Mouse (Mus musculus) mouse embryonic stem cell (cell line): ENCODE data around the gene Fmnl1.

Experiments
- in situ Hi-C, 2 experiments: fragments of 300-500 bp; cut with MboI; formaldehyde crosslinking; loops; 1 replicate in 1 of 2; 3 replicates in 1 of 2; pipeline ENCODE4 v1.14.3; 2019 to 2020; ENCODE audit warnings: low sequenced_read_pairs in 2 of 2, low pct_unique_long_range_greater_than_20kb in 1 of 2, mixed read lengths in 1 of 2; ENCODE audit not compliant: unreplicated experiment in 1 of 2

Fmnl1 gene

DNA sequence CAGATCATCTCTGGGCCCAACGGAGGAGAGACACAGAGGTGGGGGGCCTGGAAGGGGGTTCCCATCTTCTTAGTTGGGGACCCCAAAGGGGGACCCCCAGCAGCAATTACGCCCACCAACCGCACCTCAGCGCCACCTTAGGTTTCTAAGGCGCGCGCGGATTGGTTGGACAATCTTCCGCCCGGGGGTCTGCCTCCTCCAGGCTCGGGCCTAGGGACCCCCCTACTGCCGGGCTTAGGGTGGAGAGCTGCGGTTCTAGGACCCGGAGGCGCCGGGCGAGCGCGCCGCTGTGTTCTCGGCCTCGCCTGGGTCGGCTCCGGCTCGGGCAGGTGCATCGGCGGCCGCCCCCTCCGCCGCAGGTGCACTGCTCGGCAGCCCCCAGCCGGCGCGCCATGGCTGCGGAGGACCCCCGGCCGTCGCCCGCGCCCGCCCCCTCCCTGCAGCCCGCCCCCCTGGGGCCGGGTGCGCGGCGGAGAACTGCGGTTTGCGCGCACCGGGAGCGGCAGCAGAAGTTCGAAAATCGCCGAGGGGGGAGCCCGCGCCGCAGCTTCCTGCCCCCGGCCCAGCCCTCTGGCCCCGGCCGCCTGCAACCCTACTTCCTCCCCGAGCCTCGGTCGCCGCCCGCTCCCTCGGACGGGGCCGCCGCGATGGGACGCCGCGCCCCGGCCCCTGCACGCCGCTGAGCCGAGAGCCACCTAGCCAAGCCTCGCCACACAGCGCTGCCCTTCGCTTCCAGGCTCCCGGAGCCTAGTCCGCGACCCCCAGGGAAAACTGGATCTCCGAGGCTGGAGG lies at the start of gene Fmnl1:
TSS of gene Fmnl1 (plus strand) at position 614 of the 792 bp plus-strand sequence.
- in situ Hi-C loops = loop anchor here in 1 of 2 experiments (10.0 kb wide), 1 partner anchor 294 kb away; no protein-coding TSS in a partner anchor

DNA sequence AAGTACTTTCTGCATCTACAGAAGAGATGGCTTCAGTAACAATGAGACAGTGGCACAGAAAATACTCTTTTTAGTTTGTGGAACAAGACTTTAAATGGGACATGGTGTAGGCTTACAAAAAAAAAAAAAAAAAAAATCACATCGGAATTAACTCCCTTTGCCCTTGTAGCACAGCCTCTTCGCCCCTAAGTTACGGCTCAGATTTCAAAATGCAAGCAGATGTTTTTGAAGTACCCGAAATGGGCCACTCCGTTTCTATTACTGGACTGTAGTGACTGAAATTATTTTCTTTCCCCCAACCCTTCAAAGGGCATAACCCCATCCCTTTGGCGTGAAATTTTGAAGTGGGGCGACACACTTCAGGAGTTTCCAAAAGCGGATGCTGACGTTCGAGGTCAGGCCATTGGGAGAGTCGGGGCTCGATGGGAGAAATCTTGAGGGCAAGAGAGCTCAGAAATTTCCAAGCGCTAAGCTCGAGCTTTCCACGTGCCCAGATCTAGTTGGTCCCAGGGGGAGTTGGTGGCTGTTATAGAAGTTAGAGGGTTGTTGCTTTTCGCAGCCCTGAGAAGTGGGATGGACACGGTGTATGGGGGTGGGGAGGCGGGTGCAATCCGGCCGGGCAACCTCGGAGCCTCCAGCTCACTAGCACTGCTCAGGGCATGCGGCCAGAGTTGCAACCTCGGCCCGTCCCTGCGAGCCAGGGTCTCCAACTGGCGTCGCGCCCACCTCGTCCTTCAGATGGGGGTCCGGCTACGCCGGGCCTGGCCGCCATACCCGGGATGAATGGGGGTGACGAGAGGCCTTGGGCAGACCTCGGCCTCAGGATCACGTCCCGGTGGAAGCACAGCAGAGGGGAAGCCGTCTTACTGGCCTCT lies 39.0 kb upstream of the Fmnl1 start, which contains the start of gene Hexim2:
TSS of gene Hexim2 (plus strand) at position 729 of the 875 bp plus-strand sequence.
- in situ Hi-C loops = no loop called here

DNA sequence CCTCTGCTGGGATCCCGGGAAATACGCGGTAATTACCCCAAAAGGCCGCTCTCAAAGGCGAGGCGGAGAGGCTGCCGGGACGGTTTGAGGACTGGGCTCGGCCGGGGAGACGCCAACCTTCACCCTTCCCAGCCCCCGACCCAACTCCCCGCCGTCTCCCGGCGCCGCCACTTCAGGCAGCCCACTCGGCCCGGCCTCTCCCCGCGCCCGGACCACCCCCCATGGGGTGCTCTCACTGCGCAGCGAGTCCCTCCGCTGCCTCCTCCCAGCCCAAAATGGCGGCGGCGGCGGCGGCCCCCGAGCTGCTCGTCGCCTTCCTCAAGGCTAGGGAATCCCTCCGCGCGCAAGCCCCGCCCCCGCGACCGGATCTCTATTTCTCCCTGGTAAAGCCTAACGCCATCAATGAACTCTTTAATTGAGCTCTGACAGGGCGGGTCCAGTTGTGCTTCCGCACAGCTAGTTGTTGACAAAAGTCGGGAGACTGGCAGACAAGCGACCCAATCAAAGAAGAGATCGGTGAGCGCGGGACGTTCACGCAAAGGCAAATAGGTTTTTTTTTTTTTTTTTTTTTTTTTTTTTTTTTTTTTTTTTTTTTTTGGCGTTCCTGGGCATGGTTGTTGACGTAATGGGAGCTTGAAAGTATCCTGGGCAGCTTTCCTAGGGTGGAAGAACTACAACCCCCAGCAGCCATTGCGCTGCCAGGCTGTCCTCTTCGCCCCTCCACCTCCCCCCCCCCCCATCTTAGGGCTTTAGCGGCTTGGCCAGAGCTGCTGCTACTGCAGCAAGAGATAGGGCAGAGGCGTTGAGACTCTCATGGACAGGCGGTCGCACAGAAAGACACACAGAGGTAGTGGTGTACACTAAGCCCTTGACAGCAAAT lies 38.1 kb upstream of the Fmnl1 start:
- in situ Hi-C loops = no loop called here

DNA sequence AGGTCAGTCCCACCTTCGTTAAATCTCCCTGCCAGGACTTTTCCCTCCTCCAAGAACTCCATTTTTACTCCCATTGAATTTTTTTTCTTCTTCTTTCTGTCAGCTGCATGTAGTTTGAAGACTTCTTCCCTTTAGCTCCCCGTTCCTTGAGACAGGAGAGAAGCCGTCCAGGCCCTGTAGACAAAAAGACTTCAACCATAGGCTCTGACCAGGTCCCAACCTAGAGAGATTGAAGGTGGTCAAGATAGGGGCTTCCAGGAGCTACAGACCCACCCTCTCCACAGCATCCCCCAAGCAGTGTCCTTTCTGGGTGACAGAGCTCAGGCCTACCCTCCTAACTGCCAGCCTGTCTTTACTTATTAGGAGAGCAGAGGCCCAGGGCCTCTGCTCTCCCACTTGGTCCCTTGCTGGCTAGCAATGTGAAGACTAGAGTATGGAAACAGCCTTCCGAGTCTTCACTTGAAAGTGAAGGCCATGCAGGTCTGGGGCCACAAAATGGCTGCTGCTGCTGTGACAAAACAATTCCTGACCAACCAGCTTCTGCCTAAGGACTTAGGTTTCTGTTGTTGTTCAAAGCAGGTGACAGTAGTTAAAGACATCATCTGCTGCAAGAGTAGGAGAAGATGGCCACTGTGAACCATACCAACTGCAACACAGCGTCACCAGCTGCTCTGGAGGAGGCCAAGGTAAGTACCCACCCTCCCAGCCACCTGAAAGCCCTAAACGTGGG lies 37.3 kb upstream of the Fmnl1 start:
- in situ Hi-C loops = no loop called here

DNA sequence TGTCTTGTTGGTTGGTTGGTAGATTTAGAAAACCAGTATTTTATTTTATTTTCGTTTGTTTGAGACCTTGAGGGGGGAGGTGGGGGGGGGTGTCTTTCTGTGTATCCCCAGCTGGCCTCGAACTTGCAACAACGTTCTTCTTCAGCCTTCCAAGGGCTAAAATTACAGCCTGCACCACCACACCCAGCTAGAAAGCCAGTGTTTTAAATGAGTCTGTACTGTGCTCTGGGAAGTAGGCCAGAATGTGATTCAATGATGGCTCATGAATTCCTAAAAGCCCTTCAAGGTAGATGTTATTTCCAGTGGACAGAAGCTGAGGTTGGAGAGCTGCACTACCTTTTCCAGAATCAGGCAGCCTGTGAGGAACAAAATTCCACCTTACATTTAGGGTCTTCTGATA lies 36.7 kb upstream of the Fmnl1 start:
- in situ Hi-C loops = no loop called here

DNA sequence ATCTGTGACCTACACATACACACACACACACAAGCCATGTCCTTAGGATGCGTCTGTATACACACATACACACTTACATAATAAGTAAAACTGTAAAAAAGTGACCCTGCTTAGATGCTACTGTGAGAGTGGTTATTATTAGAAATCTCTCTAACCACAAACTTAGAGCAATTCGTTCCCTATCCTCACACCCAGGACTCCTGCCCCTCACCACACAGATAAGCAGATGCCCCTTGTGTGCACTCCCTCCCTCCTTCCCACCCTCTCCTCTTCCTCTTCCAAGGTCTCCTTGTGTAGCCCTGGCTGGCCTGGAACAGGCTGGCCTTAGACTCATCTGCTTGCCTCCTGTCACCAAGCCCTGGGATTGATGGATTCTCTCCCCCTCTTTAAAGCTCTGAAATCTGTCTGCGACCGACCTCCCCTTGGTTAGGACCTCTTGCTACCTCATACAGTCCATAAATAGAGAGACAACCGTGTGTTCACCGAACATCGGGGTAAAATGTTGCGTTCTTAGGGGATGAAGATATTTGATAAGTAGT lies 34.8 kb upstream of the Fmnl1 start:
- in situ Hi-C loops = no loop called here

DNA sequence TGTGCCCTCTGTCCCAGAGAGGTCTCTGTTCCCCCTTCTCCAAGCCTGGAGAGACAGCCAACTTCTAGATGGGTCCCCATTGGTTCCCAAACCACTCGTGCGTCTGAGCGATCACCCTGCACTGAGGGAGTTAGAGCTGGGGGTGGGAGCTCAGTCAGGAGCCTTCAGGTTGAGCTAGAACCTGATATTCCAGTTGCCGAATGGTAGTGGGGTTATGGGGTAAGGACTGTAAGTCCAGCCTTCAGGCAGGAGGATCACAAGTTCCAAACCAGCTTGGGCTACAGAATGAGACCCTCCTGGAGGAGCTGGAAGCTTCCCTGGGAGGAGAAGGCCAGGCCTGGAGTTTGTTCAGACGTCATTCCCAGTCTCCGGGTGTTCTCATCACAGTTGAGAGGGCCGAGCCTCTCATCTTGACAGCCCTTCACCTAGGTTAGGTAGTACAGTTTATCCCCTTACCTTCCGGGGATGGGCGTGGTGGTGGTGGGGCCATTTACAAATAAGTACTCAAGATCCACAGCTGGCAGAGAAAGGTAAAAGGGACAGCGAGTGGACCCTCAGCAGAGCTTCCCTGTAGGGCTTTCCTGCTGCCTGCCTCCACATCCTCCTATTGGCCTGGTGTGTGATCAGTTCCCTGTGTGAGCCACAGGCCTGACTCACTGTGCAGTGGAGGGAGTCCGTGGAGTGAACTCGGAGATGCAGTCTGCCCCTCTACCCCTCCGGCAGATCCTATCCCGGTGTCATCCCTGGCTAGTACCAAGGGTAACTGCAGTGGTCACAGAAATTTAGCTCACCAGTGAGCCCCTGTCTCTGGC lies 30.8 kb upstream of the Fmnl1 start:
- in situ Hi-C loops = no loop called here

DNA sequence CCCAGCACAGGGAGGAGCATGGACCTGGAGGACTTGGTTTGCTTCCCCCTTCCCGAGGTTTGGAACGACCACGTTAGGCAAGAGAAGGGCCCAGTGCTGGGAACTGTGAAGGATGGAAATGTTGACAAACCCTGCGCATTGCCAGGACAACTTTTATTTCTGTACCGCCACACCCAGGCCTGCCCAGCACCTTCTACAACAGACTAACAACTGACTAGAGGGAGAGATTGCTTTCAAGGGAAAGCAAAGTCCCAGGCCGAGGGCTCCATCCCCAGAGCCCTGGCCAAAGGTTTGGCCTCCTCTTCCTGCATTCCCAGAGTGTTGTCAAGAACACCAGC lies 30.2 kb upstream of the Fmnl1 start:
- in situ Hi-C loops = no loop called here

DNA sequence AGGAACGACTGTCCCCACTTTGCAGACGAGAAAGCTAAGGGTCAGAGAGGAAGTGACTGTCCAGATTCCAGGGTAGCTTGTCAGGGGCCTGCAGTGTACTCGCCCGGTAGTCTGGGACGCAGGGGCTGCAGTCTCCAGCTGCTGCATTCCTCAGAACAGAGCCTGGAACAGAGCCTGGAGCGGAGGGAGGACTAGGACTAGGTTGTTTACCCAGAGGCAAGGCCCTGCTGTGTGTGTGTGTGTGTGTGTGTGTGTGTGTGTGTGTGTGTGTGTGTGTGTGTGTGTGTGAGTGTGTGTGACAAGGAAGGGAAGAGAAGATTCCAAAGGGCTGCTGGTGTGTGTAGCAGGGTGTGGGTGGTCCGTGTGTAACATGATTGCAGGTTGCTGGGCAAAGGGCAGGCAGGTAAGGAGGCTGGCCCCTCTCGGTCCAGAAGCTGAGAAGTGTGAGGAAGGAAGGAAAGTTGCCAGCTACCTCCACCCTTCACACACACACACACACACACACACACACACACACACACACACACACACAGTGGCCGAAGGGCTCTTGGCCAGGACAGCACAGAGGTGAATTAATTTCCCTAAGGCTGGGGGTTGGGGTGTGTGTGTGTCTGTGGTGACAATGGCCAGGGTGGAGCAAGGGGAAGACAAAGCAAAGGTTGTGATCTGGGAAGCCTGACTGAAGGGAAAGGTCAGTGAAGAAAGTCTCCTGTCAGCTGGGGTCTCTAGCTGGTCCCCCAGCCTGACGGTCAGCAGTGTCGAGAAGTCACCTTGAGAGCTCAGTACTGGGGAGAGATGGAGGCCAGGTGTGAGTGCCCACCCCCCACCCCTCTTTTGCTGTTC lies 29.6 kb upstream of the Fmnl1 start:
- in situ Hi-C loops = no loop called here

DNA sequence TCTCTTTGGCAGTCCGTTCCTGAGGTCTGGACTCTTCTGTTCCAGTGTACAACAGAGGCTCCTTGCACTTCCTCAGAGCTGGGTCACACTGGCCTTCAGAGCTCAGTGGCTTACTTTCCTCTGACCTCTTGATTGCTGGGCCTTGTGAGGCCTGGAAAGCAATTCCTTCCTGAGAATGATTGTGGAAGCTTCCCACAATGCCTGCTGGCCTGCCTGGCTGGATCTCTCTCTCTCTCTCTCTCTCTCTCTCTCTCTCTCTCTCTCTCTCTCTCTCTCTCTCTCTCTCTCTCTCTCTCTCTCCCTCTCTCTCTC lies 29.0 kb upstream of the Fmnl1 start:
- in situ Hi-C loops = no loop called here

DNA sequence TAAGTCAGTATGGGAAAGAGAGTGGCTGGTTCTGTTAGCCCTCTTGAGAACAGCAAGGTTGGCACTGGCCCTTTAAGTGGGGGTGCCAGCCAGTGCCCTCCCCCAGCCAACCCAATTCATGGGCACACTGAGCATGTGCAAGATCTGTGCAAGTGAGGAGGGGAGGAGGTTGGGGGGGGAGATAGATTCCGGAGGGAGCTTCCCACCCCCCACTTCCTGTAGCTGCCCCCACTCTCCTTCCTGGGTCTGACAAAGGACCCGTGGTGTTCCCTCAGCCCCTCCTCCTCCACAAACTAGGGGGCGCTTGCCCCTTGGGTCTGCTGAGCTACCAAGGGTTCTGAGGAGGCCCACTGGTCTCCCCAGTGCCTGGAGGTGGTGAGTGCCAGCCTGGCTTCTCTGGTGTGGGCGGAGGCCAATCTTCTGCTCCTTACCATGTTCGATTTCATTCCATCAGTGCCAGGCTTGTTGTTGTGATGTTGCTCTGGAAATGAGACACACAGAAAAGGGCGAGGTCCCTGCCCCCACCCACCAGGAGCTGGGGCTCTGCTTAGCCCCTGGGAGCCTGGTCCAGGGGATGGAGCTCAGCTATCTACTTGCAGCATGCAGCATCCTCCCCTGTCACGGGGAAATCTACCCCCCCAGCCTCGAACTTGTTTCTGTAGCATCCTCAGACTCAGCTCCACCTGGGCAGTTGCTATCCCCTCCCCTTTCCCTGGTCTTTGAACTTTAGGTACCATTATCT lies 28.3 kb upstream of the Fmnl1 start:
- in situ Hi-C loops = no loop called here

DNA sequence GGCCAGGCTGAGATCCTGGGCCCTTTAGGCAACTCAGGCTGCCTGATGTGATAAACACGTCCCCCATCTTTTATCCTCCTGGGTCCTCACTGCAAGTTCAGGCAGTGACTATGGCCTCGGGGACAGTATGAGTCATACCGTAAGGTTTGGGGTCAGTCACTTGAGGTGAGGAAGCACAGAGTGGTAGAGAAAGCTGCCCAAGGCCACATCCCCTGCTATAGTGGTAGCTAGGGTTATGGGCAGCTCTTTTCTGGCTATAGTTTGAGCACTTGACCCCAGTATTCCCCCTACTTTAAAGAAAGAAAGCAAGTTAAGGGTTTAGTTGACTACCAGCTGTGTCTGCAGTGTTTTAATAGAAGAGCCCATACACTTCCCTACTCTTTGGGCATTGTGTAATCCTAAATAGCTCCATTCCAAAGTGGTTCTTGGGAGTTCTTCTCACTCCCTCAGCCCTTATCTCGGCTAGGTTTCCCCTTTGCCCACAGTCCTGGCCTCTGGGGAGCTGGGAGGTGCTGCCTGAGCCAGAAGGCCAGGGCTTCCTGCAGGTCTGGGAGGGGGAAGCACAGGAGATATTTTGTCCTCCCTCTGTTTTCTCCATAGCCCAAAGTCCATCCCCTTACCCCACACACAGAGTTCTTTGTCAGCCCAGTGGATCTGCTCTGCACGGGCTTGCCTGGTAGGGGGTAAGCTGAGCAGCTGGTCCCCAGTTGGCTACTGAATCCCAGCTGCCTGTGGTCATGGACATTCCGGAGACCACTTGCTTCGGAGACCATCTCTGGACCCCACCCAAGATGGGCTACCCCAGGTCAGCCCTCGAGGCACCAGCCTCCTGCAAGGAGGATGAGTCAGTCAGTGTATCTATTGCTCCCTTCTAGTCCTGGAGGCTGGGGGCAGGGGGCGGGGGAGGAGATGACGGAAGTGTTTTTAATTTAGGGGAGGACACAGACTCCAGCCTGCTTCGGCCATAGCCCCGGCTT lies 26.3 kb upstream of the Fmnl1 start:
- in situ Hi-C loops = no loop called here

DNA sequence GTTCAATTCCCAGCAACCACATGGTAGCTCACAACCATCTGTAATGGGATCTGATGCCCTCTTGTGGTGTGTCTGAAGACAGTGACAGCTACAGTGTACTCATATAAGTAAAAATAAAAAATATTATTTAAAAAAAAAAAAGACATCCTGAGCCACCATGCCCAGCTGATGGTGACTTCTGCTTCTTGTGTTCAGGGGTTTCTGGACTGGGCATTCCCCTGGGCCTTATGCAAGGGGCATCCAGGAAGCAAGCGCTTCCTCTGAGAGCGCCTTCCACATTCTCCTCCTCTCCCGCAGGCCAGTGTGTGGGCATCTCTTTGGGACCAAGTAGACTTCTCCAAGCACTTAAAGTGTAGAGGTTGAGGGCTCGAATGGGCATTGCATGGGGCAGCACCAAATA lies 24.5 kb upstream of the Fmnl1 start:
- in situ Hi-C loops = no loop called here

DNA sequence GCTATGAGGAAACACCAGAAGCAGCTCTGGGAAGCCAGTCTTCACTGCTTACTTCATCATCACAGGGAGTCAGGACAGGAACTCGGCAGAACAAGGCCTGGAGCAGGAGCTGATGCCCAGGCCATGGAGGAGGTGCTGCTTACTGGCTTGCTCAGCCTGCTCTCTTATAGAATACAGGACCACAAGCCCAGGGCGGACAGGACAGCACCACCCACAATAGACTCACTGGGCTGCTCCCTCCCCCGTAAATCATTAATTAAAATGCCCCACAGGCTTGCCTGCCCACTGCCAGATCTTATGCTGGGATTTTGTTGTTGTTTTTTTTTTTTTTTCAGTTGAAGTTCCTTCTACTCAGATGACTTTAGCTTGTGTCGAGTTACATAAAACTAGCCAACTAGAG lies 23.1 kb upstream of the Fmnl1 start:
- in situ Hi-C loops = no loop called here

DNA sequence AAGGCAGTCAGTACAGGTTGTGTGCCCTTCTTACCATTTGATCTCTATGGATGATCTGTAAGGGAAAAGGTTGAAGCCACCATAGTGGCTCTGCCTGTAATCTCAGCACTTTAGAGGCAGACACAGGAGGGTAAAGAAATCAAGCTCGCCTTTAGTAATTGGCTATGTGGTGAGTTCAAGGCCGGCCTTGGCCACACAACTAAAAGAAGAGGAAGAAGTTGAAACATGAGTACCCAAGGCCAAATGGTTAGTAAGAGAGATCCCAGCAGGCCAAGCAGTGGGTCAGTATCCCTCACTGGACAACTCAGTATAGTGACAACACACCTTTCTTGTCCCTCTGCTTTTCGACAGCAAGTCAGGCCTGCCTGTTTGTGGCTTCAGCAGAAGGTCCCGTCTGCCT lies 21.1 kb upstream of the Fmnl1 start:
- in situ Hi-C loops = loop anchor here in 1 of 2 experiments (10.0 kb wide), 1 partner anchor 45 kb away; the partner anchor contains the start of genes Acbd4 and Plcd3
